Mouse (Mus musculus): ENCODE measurements around the gene Gm42517. TPM values are rescaled to one million over a fixed set of nuclear protein-coding genes. Genes with fewer than 3 reads are reported as not detected.
A peak's percentile ranks its signal among the peaks of the same experiment; 100 is the strongest.

Gene Gm42517
- 0.14 TPM in 1 of 2 replicates, not detected in the other for total RNA-seq (2017)

GRCm38 (mm10) chr5:108367871-108368332 is at the start of gene Gm42517:
Gm42517 (minus strand) TSS chr5:108367922.
- 0 out of 2 replicates have a peak, but pooled peaks have one; percentile 16 for ATAC-seq (replicated peaks; ENCODE audit: low read depth, poor library complexity, severe bottlenecking)

DNA sequence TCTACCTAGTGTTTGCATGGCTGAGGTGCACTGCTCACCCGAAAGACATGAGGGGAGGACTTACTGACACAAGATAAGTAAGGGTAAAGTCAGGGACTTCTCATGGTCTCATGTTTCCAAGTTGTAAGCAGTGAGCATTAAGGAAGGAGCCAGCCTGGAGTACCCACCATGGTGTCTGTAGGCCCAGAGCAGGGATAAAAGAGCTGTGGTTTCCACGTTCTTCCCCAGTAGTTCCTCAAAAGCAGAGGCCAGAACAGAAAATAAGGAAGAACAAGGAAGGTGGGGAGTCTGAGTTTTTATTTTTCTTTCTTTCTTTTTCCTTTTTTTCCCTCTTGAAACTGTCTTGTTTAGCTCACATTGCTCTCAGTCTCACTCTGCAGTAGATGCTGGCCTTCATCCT is 47.0 kb upstream of the Gm42517 start:
- 0 out of 2 replicates have a peak, but pooled peaks have one; percentile 56 for ATAC-seq (replicated peaks; ENCODE audit: low read depth, poor library complexity, severe bottlenecking)

DNA sequence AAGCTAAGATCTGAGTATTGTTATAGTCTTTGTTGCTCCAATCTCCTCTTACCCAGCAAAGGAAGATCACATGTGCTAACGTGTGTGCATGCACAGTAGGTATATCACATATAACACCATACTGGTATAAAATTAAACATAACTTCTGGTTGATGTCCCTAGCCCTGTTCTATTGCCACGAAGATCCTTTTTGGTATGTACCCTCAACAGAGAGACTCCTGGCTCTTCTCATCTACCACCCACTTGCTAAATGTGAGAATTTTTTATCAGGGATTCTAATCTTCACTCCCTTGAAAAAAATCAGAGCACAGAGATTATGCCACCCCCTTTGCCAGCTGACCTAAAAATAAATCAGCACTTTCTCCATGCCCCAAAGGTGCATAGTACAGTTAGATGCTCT is 39.3 kb upstream of the Gm42517 start:
- no peak for ATAC-seq (replicated peaks; ENCODE audit: low read depth, poor library complexity, severe bottlenecking)

DNA sequence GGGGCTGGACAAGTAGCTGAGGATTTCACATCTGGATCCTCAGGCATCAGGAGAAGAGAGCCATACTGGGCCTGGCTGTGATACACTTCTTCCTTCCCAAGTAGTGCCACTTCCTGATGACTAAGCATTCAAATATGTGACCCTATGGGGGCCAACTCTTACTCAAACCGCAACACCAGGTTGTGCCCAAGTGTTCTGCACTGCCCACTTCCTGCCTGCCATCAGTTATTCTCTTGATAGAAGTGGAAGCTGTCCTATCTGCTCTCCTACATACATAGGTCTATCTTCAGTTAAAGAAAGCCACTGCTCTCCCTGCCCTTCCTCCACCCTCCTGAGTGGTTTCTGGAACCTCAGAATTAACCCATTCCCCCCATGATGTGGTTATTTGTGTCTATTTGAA is 37.7 kb upstream of the Gm42517 start:
- ATAC-seq (replicated peaks; ENCODE audit: low read depth, poor library complexity, severe bottlenecking) = peak; percentile 98

DNA sequence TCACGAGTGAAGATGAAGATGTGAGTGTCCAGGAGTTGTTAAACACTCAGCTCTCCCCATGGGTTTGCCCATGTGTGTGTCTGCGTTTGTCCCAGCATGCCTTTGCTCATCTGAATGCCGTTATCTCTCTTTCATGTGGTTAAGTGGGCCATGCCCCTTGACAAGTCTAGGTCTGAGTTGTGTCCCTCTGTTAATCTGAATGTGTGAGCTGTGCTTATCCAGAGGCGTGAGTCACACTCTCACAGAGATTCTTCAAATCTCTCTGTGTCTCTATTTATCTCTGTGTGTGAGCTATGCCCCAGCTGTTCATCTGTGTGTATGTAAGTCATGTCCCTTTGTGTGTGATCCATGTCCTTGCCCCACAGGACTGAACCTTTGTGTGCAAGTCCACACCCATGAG is 35.7 kb upstream of the Gm42517 start:
- ATAC-seq (replicated peaks; ENCODE audit: low read depth, poor library complexity, severe bottlenecking) = no peak

DNA sequence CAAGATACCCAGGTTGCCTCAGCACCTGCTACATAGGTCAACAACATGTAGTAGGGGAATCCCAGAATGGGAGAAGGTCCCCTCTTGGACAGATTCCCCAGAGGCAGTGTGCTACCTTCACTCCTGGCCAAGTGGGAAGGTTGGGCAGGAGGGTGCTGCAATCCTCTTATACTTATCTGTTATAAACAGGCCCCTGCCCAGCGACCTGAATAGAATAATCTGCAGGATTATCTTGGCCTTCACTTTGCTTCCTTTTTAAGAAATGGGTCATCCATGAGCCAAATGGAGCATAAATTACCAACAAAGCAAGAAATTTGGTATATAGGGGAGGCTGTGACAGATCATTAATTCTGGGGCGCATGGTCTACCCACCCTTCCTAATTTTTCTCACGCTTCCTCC is 22.0 kb upstream of the Gm42517 start:
- ATAC-seq (replicated peaks; ENCODE audit: low read depth, poor library complexity, severe bottlenecking) = no peak

DNA sequence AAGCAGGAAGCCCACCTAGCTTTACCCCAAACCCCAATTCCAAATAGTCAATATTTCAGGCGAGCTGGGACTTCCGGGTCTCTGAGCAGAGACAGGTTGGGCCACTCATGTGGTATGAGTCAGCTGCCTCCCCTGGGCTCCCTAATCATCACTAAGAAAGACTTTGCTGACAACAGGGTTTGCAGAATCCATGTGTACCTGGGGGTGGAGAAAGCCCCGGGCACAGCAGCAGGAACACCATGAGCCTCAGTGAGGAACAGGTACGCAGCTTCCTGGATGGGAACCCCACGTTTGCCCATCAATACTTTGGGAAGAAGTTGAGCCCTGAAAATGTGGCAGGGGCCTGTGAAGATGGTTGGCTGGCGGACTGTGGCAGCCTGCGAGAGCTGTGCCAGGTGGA is 20.5 kb upstream of the Gm42517 start, which contains the start of gene Pde6b:
Gene Pde6b, plus strand, starts transcription at position 191 of the 400 bp plus-strand sequence.
- ATAC-seq (replicated peaks; ENCODE audit: low read depth, poor library complexity, severe bottlenecking) = no peak

DNA sequence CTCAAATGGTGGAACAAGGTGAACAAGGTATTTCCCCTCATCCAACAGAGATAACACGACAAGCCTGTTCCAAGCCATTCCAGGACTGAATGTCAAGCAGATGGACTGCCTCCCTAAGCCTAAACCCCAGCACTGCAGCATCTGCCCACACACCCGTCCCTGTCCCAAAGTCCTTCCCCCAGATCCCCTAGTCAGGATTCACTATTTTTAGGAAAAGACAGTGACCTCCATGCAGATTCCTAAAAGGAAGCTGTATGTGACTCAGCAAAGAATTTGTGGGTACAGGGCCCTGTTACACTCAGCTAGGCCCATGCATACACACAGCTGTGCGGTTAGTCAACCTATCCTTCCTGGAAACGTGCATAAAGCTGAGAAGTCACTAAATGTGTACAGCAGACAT is 18.7 kb upstream of the Gm42517 start:
- ATAC-seq (replicated peaks; ENCODE audit: low read depth, poor library complexity, severe bottlenecking) = no peak

GRCm38 (mm10) chr5:108385632-108386031 is 17.9 kb upstream of the Gm42517 start:
- ATAC-seq (replicated peaks; ENCODE audit: low read depth, poor library complexity, severe bottlenecking) = no peak

- ATAC-seq (replicated peaks; ENCODE audit: low read depth, poor library complexity, severe bottlenecking) = no peak
Measured at GRCm38 (mm10) chr5:108378346-108378745, 10.6 kb upstream of the Gm42517 start.

- ATAC-seq (replicated peaks; ENCODE audit: low read depth, poor library complexity, severe bottlenecking) = peak; percentile 87
Measured at GRCm38 (mm10) chr5:108376059-108376458, 8.3 kb upstream of the Gm42517 start.

DNA sequence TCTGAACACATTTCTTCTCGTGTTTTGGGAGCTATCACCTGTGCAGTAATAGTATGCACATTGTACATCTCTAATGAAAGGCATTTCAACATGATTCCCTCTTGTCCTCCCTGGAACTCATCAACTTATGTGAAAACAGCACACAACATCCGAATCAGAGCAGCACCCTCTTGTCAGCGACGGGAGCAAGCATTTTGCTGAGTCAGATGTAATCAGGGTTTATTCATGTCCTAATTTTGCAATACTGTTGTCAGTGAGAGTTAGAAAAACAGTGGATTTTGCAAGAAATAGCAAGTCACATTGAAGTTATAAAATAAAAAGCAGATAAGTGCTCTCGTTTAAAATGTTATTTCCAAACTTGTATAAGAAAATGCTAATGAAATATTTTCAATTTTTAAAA is 6.4 kb upstream of the Gm42517 start:
- ATAC-seq (replicated peaks; ENCODE audit: low read depth, poor library complexity, severe bottlenecking) = no peak

DNA sequence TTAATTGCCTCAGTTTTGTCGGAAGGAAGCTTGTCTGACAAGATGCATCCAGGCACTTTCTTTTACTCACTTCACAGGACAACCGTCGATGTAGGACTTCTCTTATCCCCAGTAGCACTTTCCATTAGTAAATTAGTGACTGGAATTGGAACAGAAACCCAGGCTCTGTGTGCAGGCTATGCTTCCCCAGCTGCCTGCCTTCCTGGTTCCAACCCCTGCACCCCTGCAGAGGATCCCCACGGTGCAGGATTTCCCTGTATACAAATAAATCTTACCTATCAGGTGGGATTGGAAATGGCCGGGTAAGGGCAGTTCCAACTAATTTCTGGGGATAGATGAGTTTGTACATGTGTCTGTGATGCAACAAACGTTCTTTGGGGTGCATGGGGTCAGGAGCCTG is 2.2 kb upstream of the Gm42517 start:
- ATAC-seq (replicated peaks; ENCODE audit: low read depth, poor library complexity, severe bottlenecking) = no peak

DNA sequence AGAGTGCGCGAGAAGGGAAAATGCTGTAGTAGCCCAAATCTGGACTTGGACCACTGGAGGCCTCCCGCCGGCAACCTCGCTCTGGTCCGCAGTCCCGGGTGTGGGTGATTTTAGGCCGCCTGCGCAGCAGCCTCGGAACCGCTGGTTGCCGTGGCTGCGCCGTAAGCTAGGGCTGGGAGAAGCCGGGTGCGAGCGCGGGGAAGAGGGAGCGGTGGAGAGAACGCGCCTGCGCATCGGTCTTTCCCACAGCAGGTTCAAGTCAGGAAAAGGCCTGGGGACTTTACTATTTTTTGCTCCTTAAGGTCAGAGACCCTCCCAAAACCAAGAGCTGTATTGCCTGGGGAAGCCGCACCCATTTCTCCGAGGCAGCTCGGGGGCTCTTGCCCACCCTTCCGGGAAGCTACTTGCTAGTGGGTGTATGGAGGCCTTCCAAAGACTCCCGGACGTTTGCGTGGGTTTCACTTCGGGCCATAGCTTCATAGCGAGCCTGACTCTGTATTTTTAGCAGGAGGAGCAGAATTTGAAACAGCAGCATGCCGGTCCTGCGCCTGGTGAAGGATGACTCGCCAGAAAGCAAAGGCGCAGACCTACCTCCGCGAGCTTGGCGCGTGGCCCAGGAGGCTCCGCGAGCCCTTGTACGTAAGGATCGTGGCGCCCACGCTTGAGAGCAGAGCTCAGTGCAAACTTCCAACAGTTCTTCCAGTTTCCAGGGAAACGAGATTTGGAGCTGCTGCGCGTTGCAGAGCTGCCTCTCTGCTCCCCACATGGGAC is 1.3 kb upstream of the Gm42517 start:
- ATAC-seq (replicated peaks; ENCODE audit: low read depth, poor library complexity, severe bottlenecking) = peak; percentile 42

DNA sequence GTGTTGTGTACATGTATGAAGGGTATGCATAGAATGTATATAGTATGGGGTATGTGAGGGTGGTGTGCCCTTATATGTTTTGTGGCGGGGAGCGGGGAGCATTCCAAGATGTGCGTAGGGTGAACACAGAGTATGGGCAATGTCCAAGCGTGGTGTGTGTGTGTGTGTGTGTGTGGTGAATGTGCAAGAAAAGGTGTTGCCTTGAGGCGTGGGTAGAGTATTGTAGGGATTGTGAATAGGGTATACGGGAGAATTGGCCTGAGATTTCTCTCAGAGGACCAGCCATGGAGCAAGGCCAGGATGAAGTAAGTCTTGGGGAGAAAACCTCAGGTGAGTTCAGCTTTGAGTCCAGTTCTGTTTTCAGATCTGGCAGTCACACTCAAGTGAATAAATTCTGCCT is 724 bp upstream of the Gm42517 start:
- ATAC-seq (replicated peaks; ENCODE audit: low read depth, poor library complexity, severe bottlenecking) = no peak; the same call in 1 of the 2 replicates

DNA sequence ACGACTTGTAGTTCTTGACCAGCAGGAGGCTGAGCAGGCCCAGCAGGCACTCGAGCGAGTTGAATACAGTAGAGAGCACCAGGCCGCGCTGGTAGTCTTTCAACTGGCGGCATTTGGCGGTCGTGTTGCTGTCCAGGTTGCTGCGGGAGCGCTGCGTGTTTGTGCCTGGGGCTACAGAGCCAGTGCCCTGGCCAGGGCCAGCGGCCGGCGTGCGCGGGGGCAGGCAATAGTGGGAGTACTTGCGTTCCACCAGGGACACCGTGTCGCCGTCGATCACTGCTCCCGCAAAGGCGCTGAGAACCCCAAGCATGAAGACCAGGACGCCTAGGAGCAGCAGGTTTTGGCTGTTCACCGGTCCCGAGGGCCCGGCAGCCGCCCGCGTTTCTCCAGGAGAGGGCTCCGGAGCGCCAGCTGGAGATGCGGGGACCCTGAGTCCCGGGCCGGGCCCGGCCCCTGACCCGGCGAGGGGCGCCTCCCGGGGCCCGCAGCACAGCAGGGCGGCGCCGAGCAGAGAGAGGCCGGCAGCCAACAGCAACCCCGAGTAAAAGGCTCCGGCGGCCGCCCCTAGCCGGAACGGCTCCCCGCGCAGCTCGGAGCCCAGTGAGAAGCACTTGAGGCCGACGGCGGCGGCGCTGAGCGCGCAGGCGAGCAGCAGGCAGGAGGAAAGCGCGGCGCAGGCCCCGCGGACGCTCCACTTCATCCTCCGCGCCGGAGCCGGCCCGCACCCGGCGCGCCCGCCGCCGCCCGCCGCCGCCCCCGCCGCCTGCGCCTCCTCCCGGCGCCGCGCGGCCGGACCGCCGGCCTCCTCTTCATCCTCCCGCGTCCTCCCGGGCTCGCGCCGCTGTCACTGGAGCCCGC is 509 bp downstream of the Gm42517 start:
- peak; percentile 6; the same call in 1 of the 2 replicates for ATAC-seq (replicated peaks; ENCODE audit: low read depth, poor library complexity, severe bottlenecking)

- ATAC-seq (replicated peaks; ENCODE audit: low read depth, poor library complexity, severe bottlenecking) = no peak; the same call in 1 of the 2 replicates
Measured at GRCm38 (mm10) chr5:108366328-108366983, 1.3 kb downstream of the Gm42517 start.

DNA sequence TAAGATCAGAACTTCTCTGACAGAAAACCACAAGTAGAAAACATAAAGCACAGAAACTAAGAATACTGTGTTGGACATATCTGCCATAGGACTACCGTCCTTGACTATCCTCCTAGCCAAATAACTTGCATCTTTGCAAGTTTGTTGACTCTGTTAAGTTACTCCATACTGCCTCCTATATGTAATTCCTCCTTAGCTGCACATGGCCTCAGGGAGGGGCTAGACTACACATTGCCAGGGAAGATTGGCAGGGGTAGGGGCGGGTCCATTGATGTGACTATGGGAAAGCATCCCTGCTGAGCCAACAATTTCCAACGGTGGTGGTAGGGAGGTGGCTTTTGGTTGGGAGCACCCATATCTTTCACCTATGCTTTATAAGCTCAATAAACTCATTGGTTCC is 5.4 kb downstream of the Gm42517 start:
- peak; percentile 67 for ATAC-seq (replicated peaks; ENCODE audit: low read depth, poor library complexity, severe bottlenecking)

GRCm38 (mm10) chr5:108360211-108360610 is 7.5 kb downstream of the Gm42517 start:
- 0 out of 2 replicates have a peak, but pooled peaks have one; percentile 46 for ATAC-seq (replicated peaks; ENCODE audit: low read depth, poor library complexity, severe bottlenecking)

DNA sequence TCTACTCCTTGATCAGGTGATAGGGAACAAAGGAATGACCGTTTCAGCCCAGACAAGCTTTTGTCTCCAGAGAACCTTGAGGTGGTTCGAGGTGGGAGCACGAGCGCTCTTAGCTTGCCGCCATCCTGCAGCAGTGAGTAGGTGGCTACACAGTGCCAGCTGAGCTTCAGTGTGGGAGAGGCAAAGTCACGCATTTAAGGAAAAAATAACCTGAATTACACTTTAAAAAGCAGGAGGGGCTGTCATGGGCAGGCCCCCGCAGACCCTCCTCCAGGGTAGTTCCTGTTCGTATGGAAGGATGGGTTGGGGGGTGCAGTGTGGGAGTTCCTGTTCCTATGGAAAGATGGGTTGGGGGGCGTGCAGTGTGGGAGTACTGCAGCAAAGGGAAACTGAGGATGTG is 8.2 kb downstream of the Gm42517 start:
- no peak for ATAC-seq (replicated peaks; ENCODE audit: low read depth, poor library complexity, severe bottlenecking)
